Mouse (Mus musculus) left cerebral cortex, postnatal 10 days (tissue): ENCODE results near the gene Micu1. TPM values are rescaled to one million over a fixed set of nuclear protein-coding genes. Genes with fewer than 3 reads are reported as not detected.

Experiments
- DNase-seq, 2 experiments: peaks; one replicate each; pipeline ENCODE4 v3.0.0; 2021 to 2022; ENCODE audit warnings: low spot score in 2 of 2, mixed read lengths in 1 of 2; ENCODE audit errors: extremely low spot score in 1 of 2
- intact Hi-C: fragments of 180-260 bp; cut with DNase I; formaldehyde crosslinking; loops from one replicate; pipeline ENCODE4 v1.15.1; 2025
- total RNA-seq, 2 experiments: library from RNA; stranded (reverse); gene quantifications; 2 replicates each; pipeline ENCODE4 v1.2.3; 2021

The Micu1 gene
- total RNA-seq, 2 experiments from 2014 or later, result 78.5 to 79.8 TPM

GRCm38 (mm10) chr10:59795085-59795484 lies 92.8 kb downstream of the Micu1 start:
- no peak for DNase-seq
- intact Hi-C loops, result no loop called here

- intact Hi-C loops, result no loop called here
Measured at GRCm38 (mm10) chr10:59795902-59796301, 93.6 kb downstream of the Micu1 start.

DNA sequence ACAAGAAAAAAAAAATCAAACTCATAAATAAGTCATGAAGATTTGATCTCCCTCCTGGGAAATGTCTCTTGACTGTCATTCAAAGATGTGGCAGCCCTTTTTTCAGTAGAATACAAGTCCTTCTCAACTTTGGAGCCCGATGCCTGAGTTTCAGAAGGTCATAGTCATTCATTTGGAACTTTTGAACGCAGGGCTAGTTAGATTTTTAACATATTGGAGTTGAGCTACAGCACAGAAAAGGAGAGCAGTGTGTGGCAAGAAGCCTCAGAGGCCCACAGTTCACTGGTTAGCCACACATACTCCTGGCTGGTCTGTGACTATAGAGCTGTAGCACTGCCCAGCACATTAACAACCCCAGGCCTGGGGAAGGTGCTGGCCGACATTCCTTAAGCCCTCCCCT lies 96.1 kb downstream of the Micu1 start:
- no peak for DNase-seq
- intact Hi-C loops, result no loop called here

More at GRCm38 (mm10) chr10:59795902-59796301, 93.6 kb downstream of the Micu1 start:
- no peak for DNase-seq

DNA sequence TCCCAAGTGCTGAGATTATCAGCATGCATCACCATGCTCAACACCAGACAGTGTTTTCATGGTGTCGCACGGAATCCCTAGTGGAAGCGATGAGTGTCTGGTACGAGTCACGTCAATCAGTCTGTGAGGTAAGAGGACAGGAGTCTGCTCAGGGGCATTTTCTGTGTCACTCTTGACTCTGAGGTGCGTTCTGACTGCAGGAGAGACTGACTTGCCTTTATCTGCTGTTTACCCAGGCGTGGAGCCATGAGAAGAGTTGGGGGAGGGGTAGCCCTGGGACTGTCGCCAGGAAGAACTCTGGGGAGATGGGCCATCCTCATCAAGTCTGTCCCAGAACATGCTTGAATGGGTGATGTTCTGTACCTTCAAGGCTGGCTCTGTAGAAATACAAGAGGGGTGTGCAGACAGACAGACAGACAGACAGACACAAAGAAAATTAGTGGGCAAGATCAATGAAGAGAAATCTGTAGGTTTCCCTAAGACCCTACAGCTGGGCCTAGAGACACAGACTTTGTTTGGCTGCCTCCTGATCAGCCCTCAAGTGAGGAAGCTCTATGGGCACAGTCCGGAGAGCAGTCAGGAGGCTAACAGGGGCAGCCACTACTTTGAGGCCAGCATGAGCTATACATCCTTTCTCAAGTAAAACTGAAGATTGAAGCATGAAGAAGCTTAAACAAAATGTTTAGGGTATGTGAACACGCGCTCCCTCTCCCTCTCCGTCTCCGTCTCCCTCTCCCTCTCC lies 97.2 kb downstream of the Micu1 start:
- intact Hi-C loops, result no loop called here
- DNase-seq, result peak in 1 of 2 experiments; percentile 45

- intact Hi-C loops, result no loop called here
- DNase-seq, result no peak
Measured at GRCm38 (mm10) chr10:59800159-59800558, 97.9 kb downstream of the Micu1 start.

DNA sequence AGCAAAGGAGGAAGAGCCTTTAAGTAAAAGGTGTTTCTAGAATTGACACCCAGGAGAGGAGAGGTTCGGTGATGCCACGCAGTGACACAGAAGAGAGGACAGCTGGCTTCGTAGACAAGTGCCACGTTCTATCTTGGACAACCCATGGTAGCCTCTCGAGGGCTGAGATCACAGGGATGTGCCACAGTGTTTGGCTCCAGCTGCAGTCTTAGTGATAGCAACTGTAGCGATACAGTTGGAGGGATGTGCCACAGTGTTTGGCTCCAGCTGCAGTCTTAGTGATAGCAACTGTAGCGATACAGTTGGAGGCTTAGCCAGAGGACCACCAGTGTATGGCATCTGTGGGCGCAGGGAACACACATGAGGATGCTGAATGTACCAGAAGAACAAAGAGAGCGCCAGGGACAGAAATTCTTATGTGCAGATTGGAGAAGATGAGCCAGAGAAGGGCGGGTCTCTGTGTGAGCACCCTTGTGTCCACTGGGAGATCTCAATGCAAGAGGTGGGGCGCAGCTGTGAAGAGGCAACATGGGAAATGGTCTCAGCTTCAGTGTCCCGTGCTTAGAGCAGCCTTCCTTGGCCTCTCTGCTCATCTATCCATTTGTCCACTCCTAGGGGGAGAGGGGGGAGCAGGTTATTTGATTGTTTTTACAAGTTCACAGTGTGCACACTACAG lies 98.7 kb downstream of the Micu1 start:
- DNase-seq, result no peak
- intact Hi-C loops, result no loop called here

- DNase-seq, result no peak
- intact Hi-C loops, result no loop called here
Measured at GRCm38 (mm10) chr10:59808677-59809076, 106.4 kb downstream of the Micu1 start.

DNA sequence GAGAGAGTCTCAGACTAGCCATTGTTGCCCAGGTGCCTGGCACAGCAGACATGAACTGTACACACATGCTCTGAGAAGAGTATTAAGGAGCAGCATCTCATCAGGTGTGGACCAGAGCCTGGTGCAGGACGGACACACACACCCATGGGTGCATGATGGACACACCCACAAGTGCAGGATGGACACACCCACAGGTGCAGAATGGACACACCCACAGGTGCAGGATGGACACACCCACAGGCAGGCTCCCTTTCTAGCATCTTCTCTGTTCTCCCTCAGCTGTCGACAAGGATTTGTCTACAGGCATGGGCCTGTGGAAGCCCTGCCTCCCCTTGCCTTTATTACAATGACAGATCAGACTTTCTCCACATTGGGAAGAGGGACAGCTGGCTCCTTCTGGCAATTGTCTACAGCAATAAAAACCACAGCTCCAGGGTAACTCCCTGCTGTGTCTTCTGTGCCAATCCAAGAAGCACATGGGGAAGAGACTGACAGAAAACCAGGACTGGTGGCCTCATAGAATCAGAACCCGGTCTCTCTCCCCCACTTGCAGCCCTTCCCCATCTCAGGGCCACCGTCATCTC lies 107.8 kb downstream of the Micu1 start:
- intact Hi-C loops, result no loop called here
- DNase-seq, result no peak

DNA sequence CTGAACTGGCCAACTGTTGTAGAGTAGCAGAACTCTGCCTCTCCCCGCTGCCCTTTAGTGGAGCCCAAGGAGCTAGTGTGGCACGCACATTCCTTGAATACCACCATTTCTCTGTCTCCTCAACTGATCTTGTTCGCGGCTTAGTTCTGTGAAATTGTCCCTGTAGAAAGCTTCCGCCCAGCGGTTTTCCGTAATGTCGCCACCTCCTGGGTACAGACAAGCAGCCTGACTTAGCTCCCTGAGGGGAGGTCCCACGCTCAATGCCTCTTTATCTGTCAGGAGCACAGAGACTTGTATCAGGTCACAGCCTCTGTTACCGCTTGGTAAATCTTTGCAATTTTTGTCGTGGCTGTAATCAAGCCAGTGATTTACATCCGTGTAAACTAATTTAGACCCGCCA lies 110.7 kb downstream of the Micu1 start:
- DNase-seq, result no peak
- intact Hi-C loops, result no loop called here

GRCm38 (mm10) chr10:59813759-59814158 lies 111.5 kb downstream of the Micu1 start:
- DNase-seq, result no peak
- intact Hi-C loops, result no loop called here

- intact Hi-C loops, result loop anchor here (5.0 kb wide), 1 partner anchor 322 kb away; no protein-coding TSS in a partner anchor
- peak in 1 of 2 experiments; percentile 54 for DNase-seq
Measured at GRCm38 (mm10) chr10:59814505-59815155, 112.4 kb downstream of the Micu1 start.

- intact Hi-C loops, result loop anchor here (5.0 kb wide), 1 partner anchor 324 kb away; no protein-coding TSS in a partner anchor
- DNase-seq, result no peak
Measured at GRCm38 (mm10) chr10:59816569-59816968, 114.3 kb downstream of the Micu1 start.

DNA sequence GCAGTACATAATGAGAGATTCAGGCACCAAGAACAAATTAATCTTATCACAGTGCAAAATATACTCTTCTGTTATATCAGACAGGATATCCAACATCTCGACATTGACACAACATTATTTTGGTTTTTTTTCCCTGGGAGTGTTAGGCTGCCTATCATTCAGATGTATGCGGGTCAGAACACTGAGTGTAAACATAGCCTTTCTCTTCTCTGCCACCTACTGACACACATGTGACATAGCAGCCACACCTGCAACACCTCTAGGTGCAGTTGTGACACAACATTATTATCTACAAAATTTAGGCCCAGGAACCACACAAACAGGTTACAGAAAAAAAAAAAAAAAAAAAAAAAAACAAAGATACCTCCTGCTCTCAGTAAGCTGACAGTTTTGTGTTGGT lies 115.3 kb downstream of the Micu1 start:
- DNase-seq, result no peak
- intact Hi-C loops, result loop anchor here (5.0 kb wide), 1 partner anchor 325 kb away; no protein-coding TSS in a partner anchor

GRCm38 (mm10) chr10:59817991-59818390 lies 115.7 kb downstream of the Micu1 start:
- intact Hi-C loops, result loop anchor here (5.0 kb wide), 1 partner anchor 326 kb away; no protein-coding TSS in a partner anchor
- no peak for DNase-seq

DNA sequence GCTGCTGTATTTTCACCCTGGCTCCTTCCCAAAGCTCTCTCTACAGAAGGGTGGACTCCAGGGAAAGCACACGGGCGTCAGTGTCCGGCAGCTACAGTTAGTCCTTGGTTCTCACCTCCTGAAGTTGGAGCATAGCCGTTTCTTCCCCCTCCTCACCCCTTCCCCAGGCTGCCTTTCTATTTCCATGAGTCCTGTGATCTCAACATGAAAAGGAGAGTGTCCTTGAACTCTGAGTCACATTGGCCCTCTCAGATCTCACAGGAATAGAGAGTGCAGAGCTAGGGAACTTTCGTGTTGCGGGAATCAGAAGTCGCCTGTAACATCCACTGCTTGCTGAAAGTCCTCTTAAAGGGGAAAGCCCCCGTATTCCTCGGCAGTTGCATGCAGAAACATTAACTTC lies 116.9 kb downstream of the Micu1 start:
- intact Hi-C loops, result loop anchor here (5.0 kb wide), 1 partner anchor 327 kb away; no protein-coding TSS in a partner anchor
- no peak for DNase-seq

DNA sequence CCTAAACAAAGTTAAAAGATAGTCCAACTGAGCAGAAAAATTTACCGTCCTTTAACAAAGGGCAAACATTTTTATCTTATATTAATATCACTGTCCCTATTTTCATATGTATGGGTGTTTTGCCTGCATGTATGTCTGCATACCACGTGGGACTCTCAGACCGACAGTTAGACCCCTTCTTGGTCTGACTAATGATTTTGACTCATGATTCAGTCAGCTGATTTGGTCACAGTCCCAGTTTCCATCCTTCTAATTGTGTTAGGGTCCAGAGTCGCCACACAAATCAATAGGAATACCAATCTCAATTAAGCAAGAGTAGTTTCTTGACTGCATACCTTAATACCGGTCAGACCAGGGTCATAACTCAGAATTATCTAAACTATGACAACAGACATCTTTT lies 118.6 kb downstream of the Micu1 start:
- intact Hi-C loops, result no loop called here
- DNase-seq, result no peak

GRCm38 (mm10) chr10:59821334-59822066 lies 119.2 kb downstream of the Micu1 start:
- intact Hi-C loops, result no loop called here

GRCm38 (mm10) chr10:59822857-59823256 lies 120.6 kb downstream of the Micu1 start:
- intact Hi-C loops, result no loop called here
- no peak for DNase-seq

More at GRCm38 (mm10) chr10:59821334-59822066, 119.2 kb downstream of the Micu1 start:
- no peak for DNase-seq
